Mouse (Mus musculus): ENCODE results near the gene Il18rap. TPM values are rescaled to one million over a fixed set of nuclear protein-coding genes. Genes with fewer than 3 reads are reported as not detected.

Gene Il18rap
- total RNA-seq (2023): 4.8 TPM

DNA sequence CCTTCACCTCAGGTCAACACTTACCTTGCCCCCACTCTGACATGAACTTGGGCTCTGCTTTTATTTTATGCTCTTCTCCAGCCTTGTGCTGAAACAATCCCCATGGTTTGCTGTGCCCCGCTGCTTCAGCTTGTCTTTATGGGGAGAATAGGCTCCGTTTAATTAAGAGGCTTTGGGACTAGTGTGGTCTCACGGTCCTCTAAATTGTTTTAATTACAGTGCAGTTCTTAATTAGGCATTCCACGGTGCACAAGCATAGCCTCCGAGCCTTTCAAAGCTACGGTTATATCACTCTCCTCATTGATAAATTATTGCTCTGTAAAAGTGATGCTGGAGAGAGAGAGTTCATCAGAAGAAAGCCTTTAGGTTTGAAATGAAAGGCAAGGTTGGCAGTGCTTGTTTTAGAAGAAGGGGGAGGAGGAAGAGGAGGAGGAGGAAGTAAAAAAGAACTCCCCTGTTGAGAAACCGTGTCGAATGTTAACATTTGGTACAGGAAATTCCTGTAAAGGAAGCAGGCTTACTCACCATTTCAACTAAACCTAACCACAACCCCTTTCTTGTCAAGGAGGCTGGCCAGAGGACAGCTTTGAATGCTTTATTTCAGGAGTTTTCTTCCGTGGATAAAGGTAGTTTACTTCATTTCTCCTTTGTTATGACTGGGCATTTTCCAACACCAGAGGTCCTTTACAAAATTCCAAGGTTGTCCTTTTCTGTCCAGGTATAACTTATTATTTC lies at the start of gene Il18rap:
TSS of gene Il18rap (plus strand) at position 512 of the 735 bp plus-strand sequence.

DNA sequence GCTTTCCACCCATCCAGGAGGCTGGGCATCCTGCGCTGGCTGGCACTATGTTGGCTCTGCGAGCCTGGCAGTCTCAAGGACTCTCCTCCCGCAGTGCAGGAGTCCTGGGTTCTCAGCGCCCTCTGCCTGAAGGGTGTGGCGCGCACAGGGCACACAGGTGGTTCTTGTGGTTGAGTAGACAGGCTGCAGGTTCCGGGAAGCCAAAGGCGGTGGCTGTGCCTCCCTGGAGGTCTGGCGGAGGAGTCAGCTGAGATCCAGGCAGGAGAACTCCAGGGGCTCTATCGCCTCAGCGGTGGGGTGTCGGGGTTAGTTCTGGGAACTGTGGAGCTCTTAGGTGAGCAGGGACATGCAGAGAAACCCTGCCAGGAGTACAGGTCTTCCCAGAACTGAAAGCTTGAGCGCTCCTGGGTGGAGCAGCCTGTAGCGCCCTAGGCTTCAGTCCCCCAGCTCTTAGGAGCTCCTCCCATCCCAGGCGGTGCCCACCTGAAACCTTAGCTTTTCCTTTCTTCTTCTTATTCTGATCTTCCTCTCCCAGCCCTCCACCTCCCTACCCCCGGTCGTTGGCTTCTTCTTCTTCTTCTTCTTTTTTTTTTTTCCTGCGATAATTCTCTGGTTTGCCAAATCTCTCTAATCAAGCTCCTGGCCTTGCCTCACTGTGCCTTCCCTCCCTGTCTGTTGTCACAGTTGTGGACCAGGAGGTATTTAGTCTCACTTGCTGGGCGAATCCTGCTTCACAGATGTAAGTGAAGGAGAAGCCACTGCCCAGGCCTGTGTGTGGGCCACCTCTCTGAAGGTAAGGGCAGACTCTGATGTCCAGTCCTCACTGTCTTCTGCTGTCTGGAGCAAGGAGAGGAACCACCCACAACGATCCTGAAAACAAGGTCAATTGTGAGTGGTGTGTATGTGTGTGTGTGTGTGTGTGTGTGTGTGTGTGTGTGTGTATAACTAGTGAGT lies 49.4 kb upstream of the Il18rap start, which contains the start of gene Il18r1:
TSS of gene Il18r1 (plus strand) at position 76 of the 954 bp plus-strand sequence.

DNA sequence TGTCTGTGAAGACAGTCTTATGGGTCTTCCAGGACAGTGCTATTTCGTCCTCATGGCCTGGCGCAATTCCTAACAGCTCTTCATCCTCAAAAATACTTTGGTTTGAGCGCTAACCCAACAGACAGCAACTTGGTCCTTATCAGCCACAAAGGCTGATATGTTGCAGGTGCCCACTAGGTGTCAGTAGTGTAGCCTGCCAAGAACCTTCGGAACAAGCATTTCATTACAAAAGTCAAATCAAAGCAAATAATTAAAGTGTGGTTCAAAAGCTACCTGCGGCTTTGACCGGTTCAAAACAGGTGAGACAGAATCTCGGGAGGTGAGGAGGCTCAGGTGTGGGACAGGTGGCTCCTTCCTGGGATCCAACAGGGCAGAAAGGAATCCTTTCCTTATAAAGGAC lies 64.6 kb downstream of the Il18rap start, which contains the start of gene Slc9a4:
TSS of gene Slc9a4 (plus strand) at position 298 of the 400 bp plus-strand sequence.

Other genes with a start within 250 kb of the Il18rap start
- 17.9 TPM for gene Il1rl2, start 190.8 kb upstream of the Il18rap start, total RNA-seq (2023)
- gene Il1rl1, start 85.8 kb upstream of the Il18rap start, total RNA-seq (2023): 0.18 TPM
- 60.3 TPM for gene Il18r1, start 49.8 kb upstream of the Il18rap start, total RNA-seq (2023)
- gene Slc9a4, start 64.7 kb downstream of the Il18rap start, total RNA-seq (2023): not detected
- gene Slc9a2, start 165.2 kb downstream of the Il18rap start, total RNA-seq (2023): not detected